Mouse (Mus musculus) lung, embryonic 14.5 days (tissue): ENCODE measurements around the gene Shd. TPM values are rescaled to one million over a fixed set of nuclear protein-coding genes. Genes with fewer than 3 reads are reported as not detected.

Experiments
- ATAC-seq: fragments of 200-750 bp; cut with Nextera tagmentation; 2 replicates; pipeline ENCODE4 v1.8.0; 2017; ENCODE audit warnings: mild to moderate bottlenecking, moderate TSS enrichment, moderate library complexity; ENCODE audit not compliant: insufficient read depth
- DNase-seq: peaks from one replicate; pipeline ENCODE4 v3.0.0-alpha.2; 2015
- H3K27ac ChIP-seq: fragments of 300-500 bp; sonication (generic); 2 replicates; pipeline ENCODE4 v1.5.1; 2014; ENCODE audit warnings: low read depth, mild to moderate bottlenecking, moderate library complexity
- H3K27me3 ChIP-seq: fragments of 300-500 bp; sonication (generic); 2 replicates; pipeline ENCODE4 v1.6.1; 2014; ENCODE audit warnings: low read length, control low read depth; ENCODE audit not compliant: insufficient read depth
- H3K36me3 ChIP-seq: fragments of 300-500 bp; sonication (generic); 2 replicates; pipeline ENCODE4 v1.6.1; 2014; ENCODE audit warnings: control low read depth; ENCODE audit not compliant: insufficient read depth
- H3K4me1 ChIP-seq: fragments of 300-500 bp; sonication (generic); 2 replicates; pipeline ENCODE4 v1.6.1; 2014; ENCODE audit warnings: antibody characterized with exemption, control low read depth; ENCODE audit not compliant: insufficient read depth
- H3K4me2 ChIP-seq: fragments of 300-500 bp; sonication (generic); 2 replicates; pipeline ENCODE4 v1.6.1; 2014; ENCODE audit warnings: mild to moderate bottlenecking
- H3K4me3 ChIP-seq: fragments of 300-500 bp; sonication (generic); 2 replicates; pipeline ENCODE4 v1.5.1; 2014; ENCODE audit warnings: low read depth, low read length
- H3K9ac ChIP-seq: fragments of 300-500 bp; sonication (generic); 2 replicates; pipeline ENCODE4 v1.6.1; 2014
- H3K9me3 ChIP-seq: fragments of 300-500 bp; sonication (generic); 2 replicates; pipeline ENCODE4 v1.6.1; 2016; ENCODE audit warnings: low read depth, low read length, control low read depth
- CTCF ChIP-seq: IDR thresholded peaks from 2 replicates; pipeline ENCODE4 v1.5.1; 2016; ENCODE audit warnings: antibody characterized with exemption, low read depth
- WGBS: fragments of 180-500 bp; shearing (Covaris S2); extraction: QIAGEN DNeasy Blood & Tissue Kit; methylation state at CpG from one replicate; pipeline ENCODE4 v1.1.7; 2014; 5-methylcytosine and 5-hydroxymethylcytosine counted together
- polyA plus RNA-seq: library from polyadenylated mRNA; unstranded; fragments of >200 nt; fragmentation: Nextera tagmentation; extraction: Ambion mirVana; gene quantifications from 2 replicates; pipeline ENCODE4 v1.2.1, GENCODE M21; 2014

The Shd gene
- polyA plus RNA-seq, 1 experiment from 2014 or later = 12.0 TPM

GRCm38 (mm10) chr17:55954229-55954628, 16.0 kb upstream of the Shd start:
- WGBS = 34% methylated on average over 16 of the region's 16 CpGs
- DNase-seq = no peak

GRCm38 (mm10) chr17:55956129-55956528, 14.1 kb upstream of the Shd start:
- Histone ChIP-seq H3K27me3 (no peaks in the 10 kb centered on the region), H3K4me3 (peak overlapping the region; percentile 35), H3K36me3 (0 out of 2 replicates have a peak, but pooled peaks cover 3% of the 10 kb centered on the region), H3K9ac (peak overlapping the region; percentile 16; the same call in 1 of the 2 replicates), H3K4me2 (peak overlapping the region; percentile 63), H3K9me3 (no peaks in the 10 kb centered on the region), H3K27ac (no peak overlapping the region), H3K4me1 (no peaks in the 10 kb centered on the region)
- no peak for TF ChIP-seq CTCF
- DNase-seq = peak; percentile 77
- 0 out of 2 replicates have a peak, but pooled peaks have one; percentile 2 for ATAC-seq
- WGBS = 1% methylated on average over 26 of the region's 26 CpGs

More at GRCm38 (mm10) chr17:55954229-55954628, 16.0 kb upstream of the Shd start:
- H3K4me2 ChIP-seq = no peak overlapping the region
- H3K4me3 ChIP-seq = no peak overlapping the region
- H3K27ac ChIP-seq = no peak overlapping the region
- H3K9me3 ChIP-seq = no peaks in the 10 kb centered on the region
- no peak for ATAC-seq
- H3K4me1 ChIP-seq = no peaks in the 10 kb centered on the region
- TF ChIP-seq CTCF = no peak
- no peaks in the 10 kb centered on the region for H3K36me3 ChIP-seq
- no peak overlapping the region for H3K9ac ChIP-seq
- H3K27me3 ChIP-seq = no peaks in the 10 kb centered on the region

- Histone ChIP-seq H3K9ac (no peak overlapping the region), H3K36me3 (0 out of 2 replicates have a peak, but pooled peaks cover 3% of the 10 kb centered on the region), H3K4me1 (no peaks in the 10 kb centered on the region), H3K4me3 (peak overlapping the region; percentile 35), H3K9me3 (no peaks in the 10 kb centered on the region), H3K27me3 (no peaks in the 10 kb centered on the region), H3K4me2 (peak overlapping the region; percentile 63), H3K27ac (no peak overlapping the region)
- DNase-seq (no peak), ATAC-seq (no peak)
- 37% methylated on average over 6 of the region's 6 CpGs for WGBS
- TF ChIP-seq CTCF = no peak
Measured at GRCm38 (mm10) chr17:55956591-55956990, 13.7 kb upstream of the Shd start.

GRCm38 (mm10) chr17:55957168-55957567, 13.1 kb upstream of the Shd start:
- Histone ChIP-seq H3K9me3 (no peaks in the 10 kb centered on the region), H3K27ac (no peak overlapping the region), H3K4me2 (no peak overlapping the region), H3K27me3 (no peaks in the 10 kb centered on the region), H3K4me1 (no peaks in the 10 kb centered on the region), H3K9ac (no peak overlapping the region), H3K36me3 (peaks cover 8% of the 10 kb centered on the region; the same call in 1 of the 2 replicates), H3K4me3 (no peak overlapping the region)
- WGBS = 14% methylated on average over 9 of the region's 9 CpGs
- TF ChIP-seq CTCF = peak; percentile 84
- ATAC-seq (peak; percentile 21; the same call in 1 of the 2 replicates), DNase-seq (peak; percentile 90)

- 76% methylated on average over 13 of the region's 13 CpGs for WGBS
- TF ChIP-seq CTCF = no peak
- H3K4me1 ChIP-seq = no peaks in the 10 kb centered on the region
- no peaks in the 10 kb centered on the region for H3K9me3 ChIP-seq
- no peak for ATAC-seq
- DNase-seq = no peak
- H3K4me3 ChIP-seq = peak overlapping the region; percentile 53
- peak overlapping the region; percentile 85 for H3K4me2 ChIP-seq
- H3K36me3 ChIP-seq = peaks cover 12% of the 10 kb centered on the region; the same call in 1 of the 2 replicates
- H3K27me3 ChIP-seq = no peaks in the 10 kb centered on the region
- no peak overlapping the region for H3K27ac ChIP-seq
- peak overlapping the region; percentile 58 for H3K9ac ChIP-seq
Measured at GRCm38 (mm10) chr17:55957726-55958583, 12.3 kb upstream of the Shd start.

- Histone ChIP-seq H3K27ac (0 out of 2 replicates have a peak overlapping the region, but pooled peaks have one; percentile 97), H3K4me1 (no peaks in the 10 kb centered on the region), H3K36me3 (peaks cover 18% of the 10 kb centered on the region; the same call in 1 of the 2 replicates), H3K4me3 (peak overlapping the region; percentile 53), H3K9me3 (no peaks in the 10 kb centered on the region), H3K9ac (peak overlapping the region; percentile 58), H3K27me3 (no peaks in the 10 kb centered on the region), H3K4me2 (peak overlapping the region; percentile 85)
- no peak for TF ChIP-seq CTCF
- DNase-seq (no peak), ATAC-seq (no peak)
- WGBS = 31% methylated on average over 2 of the region's 2 CpGs
Measured at GRCm38 (mm10) chr17:55958584-55958886, 11.7 kb upstream of the Shd start.

- ATAC-seq = peak; percentile 93
Measured at GRCm38 (mm10) chr17:55958918-55959728, 11.1 kb upstream of the Shd start, which contains the start of gene Yju2. Yju2 (plus strand) TSS chr17:55959099.

More at GRCm38 (mm10) chr17:55958918-55959728, 11.1 kb upstream of the Shd start, which contains the start of gene Yju2:
- no peaks in the 10 kb centered on the region for H3K27me3 ChIP-seq
- no peak for TF ChIP-seq CTCF
- peak within 1 kb of the TSS; percentile 85 for H3K4me2 ChIP-seq
- peak within 1 kb of the TSS; percentile 97 for H3K27ac ChIP-seq
- no peaks in the 10 kb centered on the region for H3K4me1 ChIP-seq
- no peaks in the 10 kb centered on the region for H3K9me3 ChIP-seq
- H3K4me3 ChIP-seq = peak within 1 kb of the TSS; percentile 53
- WGBS = under 1% methylated on average over 45 of the region's 46 CpGs
- H3K36me3 ChIP-seq = peaks cover 24% of the 10 kb centered on the region; the same call in 1 of the 2 replicates
- DNase-seq = peak; percentile 98
- peak within 1 kb of the TSS; percentile 58 for H3K9ac ChIP-seq
